Mouse (Mus musculus): ENCODE results near the gene Rnaseh1.

The Rnaseh1 gene
- long read RNA-seq, experiment 1, transcript Rnaseh1-201 (8 exons, 1,455 nt), result major isoform, 13 of 15 reads
- long read RNA-seq, experiment 1, partial matches to known transcripts, result 1 of 15 reads
- long read RNA-seq, experiment 1, other reads (novel, unspliced or antisense), result 1 of 15 reads
- long read RNA-seq, experiment 2, transcript Rnaseh1-201 (8 exons, 1,455 nt), result major isoform, 6 of 6 reads
- long read RNA-seq, experiment 2, partial matches to known transcripts, result 0 of 6 reads
- long read RNA-seq, experiment 2, other reads (novel, unspliced or antisense), result 0 of 6 reads

DNA sequence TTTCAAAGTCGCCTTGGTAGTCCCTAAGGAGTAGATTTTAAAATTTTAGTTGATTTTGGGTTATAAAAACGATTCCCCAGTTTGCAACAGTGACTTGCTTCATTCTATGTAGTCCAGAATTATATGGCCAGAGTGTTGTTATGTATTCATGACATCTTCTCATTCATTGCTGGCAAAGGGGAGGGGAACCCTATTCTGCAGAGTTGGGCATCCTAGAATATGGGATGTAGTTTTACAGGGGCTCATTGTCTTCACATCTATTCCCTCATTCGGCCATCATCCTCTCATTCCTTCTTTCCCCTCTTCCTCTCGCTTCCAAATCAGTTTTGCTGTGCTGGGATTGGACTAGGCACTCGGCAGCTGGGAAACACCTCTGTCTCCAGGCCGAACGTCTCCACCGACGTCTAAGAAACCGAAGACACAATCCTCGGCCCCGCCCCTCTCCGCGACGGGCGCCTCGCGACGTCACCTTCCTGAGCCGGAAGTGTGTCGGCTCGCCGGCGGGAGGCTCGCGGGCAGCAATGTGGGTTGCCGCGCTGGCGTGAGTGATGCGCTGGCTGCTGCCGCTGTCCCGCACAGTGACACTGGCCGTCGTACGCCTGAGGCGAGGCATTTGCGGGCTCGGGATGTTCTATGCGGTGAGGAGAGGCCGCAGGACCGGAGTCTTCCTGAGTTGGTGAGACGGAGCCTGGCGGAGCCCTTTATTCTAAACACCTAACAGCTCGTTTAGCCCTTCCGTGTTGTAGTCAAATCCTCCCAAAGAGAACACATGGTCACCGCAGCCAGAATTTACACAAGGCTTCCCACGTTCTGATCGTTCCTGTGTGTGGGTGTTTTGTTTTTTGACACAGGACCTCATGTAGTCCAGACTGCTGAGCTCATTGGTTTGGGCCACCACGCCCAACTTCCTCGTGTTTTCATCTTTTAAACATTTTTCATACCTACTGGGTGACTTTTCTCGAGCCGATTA is at the start of gene Rnaseh1:
TSS of gene Rnaseh1 (plus strand) at position 462 of the 970 bp plus-strand sequence.
- intact Hi-C loops (cut with DNase I), result no loop called here

DNA sequence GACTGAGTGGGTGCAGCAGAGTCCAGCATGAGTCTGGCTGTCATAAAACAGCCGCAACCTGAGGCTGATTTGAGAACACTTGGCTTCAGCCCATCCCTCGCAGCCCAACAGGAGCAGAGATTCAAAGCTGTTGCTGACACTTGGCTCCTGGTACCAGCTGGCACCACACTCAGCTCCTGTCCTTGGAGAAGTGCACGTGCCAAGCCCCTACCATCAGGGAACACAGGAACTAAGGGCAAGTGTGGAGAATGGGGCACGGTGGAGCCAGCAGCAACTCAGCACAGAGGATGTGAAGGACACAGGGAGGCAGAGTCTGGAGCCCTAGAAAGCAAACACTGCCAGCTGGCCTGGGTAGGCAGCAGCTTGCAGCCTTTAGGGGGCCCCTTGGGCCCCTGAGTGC is 47.1 kb upstream of the Rnaseh1 start:
- intact Hi-C loops (cut with DNase I), result no loop called here

DNA sequence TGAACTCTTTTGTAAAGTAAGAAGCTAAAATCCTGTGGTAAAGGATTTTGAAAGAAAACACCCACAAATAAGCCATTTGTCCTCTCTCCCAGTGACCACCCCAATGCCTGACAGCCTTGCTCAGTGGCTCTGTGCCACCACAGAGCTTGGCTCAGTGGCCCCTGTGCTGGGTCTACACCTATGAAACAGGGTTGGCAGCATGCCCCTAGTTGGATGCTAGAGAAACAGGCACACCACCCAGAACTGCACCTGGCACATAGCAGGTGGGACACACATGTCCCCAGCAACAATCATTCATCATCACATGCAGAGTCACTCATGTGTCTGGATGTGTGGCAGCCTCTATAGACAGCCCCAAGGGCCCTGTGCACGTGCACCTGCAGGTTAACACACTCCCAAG is 45.9 kb upstream of the Rnaseh1 start:
- intact Hi-C loops (cut with DNase I), result no loop called here

DNA sequence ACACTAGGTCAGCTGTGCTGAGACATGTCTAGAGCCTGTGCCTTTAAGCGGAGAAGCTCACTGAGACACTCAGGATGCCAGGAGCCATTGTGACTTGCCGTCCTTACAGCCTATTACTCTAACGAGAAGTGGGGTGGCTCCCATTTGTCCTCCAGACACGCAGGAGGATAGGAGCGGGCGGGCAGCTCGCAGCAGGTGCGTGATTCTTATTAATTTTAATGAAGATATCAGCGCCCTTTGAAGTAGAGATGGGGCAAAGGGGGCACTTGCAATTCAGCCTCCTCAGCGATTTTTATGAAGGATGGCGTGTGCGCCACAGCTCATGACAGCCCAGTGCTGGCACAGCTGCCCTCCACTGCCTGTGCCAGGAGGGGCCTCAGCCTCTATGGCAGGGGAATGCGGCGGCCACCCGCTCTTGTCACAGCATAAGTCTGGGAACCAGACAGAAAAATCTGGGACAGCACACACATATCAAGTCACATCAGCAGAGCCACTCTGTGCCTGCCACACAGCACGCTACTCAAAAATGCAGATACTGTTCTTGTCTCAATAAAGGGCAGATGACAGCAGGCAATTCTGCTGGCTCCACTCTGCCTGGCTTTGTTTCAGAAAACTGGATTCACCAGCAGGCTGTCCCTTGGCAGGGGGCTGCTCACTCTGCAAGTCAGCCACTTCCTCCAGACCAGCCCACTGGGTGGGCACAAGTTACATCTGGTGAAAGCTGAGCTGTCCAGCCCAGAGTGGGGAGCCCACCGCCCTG is 41.7 kb upstream of the Rnaseh1 start:
- intact Hi-C loops (cut with DNase I), result no loop called here

DNA sequence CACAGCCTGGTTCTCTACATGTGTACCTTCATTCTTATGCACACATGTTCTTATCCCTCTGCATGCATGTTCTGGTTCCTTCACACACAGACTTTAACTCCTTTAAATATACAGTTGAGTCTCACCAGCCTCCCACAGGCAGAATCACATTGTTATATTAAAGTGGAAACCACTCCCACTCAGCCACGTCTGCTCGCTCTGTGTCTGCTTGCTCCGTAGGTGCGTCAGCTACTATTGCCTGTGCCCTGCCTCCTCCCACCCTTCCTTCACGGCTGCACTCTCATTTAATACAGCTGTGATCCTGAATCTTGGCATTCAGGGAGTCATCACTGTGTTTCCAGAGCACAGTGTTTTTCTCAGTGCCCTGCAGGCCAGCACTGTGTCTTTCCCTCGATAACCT is 37.0 kb upstream of the Rnaseh1 start:
- intact Hi-C loops (cut with DNase I), result no loop called here

DNA sequence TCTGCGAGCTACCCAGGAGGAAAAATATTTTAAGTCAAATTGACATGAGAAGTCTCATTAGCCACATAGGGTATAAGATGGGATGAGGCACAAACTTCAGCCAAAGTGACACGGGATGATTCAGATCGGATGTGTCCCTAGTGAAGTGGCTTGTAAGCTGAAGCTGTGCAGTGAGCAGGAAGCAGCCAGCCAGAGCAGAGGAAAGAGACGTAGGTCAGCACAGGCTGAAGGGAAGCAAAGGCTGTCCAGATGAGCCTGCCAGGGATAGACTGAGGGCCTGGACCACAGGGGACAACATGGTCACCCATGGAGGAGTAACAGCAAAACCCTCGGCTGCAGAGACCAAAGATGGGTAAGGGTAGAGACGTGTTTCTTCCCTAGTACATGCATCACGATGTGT is 35.0 kb upstream of the Rnaseh1 start:
- intact Hi-C loops (cut with DNase I), result no loop called here

DNA sequence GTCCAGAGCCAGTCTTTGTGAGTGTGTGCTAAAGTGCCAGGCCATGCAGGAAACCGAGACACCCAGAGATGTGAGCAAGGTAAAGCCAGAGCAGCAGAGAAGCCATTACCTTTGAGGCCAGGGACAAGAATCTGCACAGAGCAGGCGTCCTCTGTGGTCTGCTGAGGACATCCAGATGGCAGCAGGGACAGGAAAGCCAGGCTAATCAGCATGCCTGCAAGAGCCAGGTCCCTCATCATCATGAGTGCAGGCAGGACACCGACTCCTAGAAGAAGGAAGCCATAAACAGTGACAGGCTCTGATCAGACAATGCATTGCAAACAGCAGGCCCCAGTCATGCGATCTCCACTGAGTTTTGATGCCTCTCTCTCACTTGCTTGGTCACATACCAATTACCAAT is 32.1 kb upstream of the Rnaseh1 start:
- intact Hi-C loops (cut with DNase I), result no loop called here

DNA sequence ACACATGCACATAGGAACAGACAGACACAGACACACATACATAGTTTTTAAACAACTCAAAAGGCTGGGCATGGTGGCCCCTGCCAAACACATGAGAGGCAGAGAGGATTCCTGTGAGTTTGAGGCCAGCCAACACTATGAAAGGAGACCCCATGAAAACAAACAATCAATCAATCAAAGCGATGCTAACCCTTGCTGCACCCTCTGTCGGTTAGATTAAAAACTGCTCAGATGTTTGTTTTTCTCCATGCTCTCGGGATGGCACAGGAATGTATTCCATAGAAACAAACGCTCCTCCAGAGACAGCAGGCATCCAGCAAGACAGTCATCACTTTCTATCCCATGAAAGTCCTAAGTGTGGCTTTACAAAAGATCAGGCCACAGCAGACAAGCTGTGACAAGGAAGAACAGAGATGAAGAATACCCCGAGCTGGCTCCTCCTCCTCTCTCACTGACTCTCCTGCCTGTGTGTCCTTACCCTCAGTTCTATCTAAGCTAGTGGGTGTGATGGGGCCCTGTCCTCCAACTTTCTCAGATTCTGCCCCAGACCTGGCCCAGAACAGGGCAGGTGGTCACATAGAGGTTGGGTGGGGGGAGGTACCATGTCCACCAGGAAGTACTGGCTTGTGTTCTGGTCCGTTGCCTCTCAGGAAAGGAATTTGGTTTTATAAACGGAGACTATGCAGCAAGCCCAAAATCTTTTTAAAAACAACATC is 27.8 kb upstream of the Rnaseh1 start:
- intact Hi-C loops (cut with DNase I), result no loop called here

DNA sequence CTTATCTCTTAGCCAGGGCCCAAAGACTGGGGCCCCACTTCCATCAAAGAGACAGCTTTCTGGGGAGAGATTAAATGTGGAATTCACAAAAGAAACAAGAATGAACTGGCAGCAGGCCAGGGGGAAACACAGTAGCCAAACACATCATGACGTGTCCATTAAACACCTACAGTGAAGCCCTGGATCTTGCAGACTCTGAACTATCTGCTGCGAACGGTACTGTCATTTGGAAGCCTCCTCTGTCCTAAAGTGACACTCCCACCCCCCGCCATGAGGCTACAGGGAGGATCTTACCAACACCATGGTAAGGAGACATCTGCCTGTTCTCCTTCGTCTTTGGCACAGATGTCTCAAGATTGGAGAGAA is 27.3 kb upstream of the Rnaseh1 start:
- intact Hi-C loops (cut with DNase I), result no loop called here

DNA sequence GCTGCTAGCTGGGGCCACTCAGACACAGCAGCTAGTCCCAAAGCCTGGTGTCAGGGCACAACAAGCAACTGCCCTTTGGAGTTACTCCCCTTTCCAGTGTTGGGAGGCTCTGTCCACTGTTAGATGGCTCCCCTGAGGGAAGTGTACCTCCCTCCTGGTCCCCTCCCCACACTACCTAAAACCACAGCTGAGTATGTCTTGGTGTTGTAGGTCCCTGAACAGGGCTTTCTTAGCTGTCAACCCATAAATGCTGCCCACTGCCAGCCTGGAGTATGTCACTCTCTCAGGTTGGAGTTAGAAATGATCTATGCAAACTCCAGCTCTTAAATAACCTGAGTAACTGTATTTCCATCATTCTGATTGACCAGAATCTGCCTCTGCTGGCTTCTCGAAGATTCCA is 26.8 kb upstream of the Rnaseh1 start:
- intact Hi-C loops (cut with DNase I), result no loop called here

DNA sequence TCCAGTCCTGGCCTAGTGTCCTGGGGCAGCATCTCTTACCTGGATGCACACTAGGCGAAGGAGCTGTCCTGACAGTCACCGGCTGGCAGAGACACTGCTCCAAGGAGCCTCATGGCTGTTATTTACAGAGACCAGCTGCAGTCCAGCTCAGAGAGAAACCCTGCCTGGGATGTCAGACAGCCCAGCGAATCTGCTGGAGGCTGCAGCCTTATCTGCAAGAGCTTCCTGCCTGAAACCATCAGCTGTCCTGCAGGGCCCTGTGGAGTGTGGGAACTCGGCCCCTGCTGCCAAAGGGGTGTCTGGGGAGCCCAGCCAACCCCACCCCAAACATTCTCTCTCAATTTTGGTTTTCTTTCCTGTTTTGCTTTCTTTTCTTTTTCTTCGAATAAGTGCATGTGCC is 26.2 kb upstream of the Rnaseh1 start, which contains the start of gene Colec11:
TSS of gene Colec11 (minus strand) at position 183 of the 400 bp plus-strand sequence.
- intact Hi-C loops (cut with DNase I), result no loop called here

DNA sequence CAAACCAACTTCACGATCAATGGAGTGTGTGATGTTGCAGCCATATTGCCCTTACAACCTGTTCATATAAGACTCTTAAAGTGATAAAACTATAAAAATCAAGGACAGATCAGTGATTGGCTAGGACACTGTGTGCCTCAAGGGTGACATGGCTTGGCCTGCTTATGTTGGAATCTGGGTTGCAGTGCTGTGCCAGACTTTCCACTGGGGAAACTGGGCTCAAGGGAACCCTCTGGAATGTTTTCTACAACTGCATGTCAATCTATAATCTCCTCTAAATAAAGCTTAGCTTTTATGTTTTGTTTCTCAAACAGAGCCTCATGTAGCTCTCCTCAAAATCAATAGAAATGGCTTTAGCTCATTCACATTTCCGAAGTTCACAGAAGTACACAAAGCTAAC is 25.2 kb upstream of the Rnaseh1 start:
- intact Hi-C loops (cut with DNase I), result no loop called here

DNA sequence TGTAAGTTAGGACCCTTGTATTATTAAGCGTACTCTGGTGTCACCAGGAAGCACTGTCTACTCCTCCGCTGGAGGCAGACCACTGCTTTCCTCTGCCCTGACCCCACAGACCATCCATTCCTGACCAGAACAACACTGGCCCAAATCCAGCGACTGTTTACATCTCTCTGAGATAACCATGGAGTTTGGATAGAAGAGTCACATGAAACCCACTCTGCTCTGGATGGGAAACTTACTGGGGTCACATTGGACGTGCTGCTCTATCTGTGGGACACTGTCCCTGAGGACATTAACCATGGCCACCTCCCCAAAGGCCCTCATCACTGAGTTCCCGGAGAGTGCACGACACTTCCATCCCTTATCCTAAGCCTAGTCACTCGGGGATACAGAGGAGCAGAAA is 24.0 kb upstream of the Rnaseh1 start:
- intact Hi-C loops (cut with DNase I), result no loop called here

DNA sequence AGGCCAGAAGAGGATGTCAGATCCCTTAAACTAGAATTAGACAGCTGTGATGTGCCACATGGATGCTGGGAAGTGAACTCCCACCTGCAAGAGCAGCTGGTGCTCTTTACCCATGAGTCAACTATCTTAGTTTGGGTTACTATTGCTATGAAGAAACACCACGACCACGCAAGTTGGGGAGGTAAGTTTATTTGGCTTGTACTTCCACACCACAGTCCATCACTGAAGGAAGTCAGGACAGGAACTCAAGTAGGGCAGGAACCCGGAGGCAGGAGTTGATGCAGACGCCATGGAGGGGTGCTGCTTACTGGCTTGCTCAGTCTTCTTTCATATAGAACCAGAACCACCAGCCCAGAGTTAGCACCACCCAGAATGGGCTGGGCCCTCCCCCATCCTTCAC is 22.3 kb upstream of the Rnaseh1 start:
- intact Hi-C loops (cut with DNase I), result no loop called here

DNA sequence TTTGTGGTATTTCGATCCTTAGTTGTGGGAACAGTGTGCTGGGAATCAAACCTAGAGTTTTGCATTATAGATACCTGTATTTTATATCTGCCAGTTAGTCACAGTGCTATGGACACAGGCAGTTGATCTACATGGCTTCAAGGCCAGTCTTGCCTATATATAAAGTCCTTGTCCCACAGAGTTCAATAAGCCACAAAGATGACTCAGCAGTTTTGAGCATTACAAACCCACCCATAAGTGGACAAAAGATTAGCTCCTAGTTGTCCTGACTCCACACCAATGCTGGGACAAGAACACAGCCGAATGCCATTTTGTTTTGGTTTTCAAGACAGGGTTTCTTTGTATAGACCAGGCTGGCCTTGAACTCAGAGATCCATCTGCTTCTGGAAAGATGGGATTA is 21.0 kb upstream of the Rnaseh1 start:
- intact Hi-C loops (cut with DNase I), result no loop called here

DNA sequence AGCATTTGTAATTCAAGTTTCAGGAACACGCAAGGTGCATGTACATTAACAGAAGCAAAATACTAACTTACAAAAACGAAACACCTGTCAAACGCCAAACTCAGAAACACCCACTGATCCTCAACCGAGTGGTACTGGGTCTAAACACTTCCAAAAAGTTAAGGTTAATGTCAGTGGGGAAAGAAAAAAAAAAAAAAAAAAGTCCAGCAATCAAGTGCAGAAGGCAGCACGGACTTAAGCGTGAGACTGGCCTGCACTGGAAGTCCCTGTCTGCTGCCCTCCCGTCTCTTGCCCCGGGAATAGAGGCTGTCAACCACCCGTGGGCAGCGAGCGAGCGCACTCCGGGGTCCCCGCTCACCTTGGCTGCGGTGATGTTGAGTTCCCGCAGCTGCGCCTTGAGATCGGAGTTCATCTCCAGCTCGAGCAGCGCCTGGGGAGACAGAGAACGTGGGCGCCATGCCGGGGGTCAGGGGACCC is 14.3 kb upstream of the Rnaseh1 start:
- intact Hi-C loops (cut with DNase I), result no loop called here

DNA sequence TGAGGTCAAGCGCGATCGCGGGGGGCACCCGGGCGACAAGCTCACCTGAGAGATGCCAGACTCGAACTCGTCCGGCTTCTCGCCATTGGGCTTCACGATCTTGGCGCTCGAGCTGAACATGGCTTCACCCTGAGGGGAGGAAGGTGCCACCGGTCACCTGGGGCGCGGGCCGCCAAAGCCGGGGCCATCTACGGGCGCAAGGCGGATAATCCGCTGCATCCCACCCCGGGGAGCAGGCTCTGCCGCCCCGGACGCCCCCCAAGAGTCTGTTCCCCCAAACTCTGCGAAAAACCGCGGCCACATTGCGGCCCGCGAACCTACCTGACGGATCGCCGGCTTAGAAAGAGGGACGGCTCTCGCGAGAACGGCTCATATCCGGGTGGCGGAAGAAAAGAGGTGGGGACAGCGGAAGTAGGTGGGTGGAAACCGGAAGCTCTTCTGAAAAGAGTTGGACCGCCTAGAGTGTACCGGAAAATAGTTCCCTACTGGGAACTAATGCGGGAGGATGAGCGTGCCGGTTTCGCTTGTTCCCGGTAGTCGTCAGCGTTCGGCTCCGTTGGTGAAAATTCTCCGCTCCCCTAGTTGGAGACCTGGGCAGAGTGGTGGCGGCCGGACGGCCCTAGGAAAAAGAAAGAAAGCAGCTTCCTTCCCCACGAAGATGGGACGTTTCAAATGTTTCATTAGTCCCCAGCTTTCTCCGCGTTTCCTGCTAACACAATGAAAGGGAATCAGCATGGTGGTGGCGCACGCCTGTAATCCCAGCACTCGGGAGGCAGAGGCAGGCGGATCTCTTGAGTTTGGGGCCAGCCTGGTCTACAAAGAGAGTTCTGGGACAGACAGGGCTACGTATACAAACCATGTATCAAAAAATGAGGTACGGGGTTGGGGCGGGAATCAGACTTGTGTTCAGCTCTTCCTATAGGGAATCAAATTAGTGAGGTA is 13.6 kb upstream of the Rnaseh1 start, which contains the start of gene Rps7:
TSS of gene Rps7 (minus strand) at position 419 of the 942 bp plus-strand sequence.
- intact Hi-C loops (cut with DNase I), result no loop called here

DNA sequence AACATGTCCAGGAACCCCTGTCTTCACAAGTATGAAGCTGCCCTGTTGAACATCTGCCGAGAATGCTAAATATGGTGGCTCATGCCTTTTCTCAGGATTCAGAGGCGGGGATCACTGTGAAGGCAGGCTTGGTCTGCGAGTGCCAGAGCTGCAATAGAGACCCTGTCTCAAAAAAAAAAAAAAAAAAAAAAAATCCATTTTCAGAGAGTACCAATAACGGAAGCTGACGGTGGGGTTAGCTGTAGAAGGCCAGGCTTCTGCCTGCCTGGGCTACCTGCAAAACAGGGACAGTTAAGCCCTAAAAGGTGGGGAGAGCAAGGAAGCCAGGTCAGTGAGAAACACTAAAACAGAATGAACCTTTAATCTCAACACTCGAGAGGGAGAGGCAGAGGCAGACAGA is 12.9 kb upstream of the Rnaseh1 start:
- intact Hi-C loops (cut with DNase I), result no loop called here

DNA sequence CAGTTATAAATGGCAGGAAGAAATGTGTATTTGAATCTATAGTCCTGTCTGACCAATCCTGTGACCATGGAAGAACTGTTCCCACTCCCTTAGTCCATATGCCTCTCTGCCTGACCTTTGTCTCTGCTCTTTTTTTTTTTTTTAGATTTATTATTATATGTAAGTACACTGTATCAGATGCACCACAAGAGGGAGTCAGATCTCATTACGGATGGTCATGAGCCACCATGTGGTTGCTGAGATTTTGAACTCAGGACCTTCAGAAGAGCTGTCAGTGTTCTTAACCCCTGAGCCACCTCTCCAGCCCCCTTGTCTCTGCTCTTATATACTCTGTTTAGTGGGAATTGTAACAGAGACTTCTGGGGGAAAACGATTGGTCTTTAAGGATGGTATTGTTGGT is 10.6 kb upstream of the Rnaseh1 start:
- intact Hi-C loops (cut with DNase I), result no loop called here

DNA sequence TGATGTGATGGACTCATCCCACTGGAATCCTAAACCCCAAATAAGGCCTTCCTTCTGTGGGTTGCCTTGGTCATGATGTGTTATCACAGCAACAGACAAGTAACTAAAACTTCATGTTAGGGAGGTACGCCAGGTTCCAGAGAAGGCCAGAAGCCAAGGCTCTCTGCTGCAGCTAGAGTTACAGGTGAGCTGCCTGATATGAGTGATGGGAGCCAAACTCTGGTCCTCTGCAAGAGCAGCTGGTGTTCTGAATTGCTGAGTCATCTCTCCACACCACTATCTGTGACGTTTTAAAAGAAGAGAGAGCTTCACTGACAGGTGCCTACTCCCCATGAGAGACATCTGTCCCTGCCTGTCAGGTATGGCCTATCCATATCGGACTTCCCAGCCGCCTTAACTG is 13.2 kb downstream of the Rnaseh1 start:
- intact Hi-C loops (cut with DNase I), result no loop called here
